Mouse (Mus musculus): ENCODE measurements around the gene Crcp. TPM values are rescaled to one million over a fixed set of nuclear protein-coding genes. Genes with fewer than 3 reads are reported as not detected.

Gene Crcp
- total and polyA plus RNA-seq, 2 experiments from 2014 or later, result 34.4 to 83.0 TPM

GRCm38 (mm10) chr5:130008034-130008590 lies 21.0 kb upstream of the Crcp start:
- no peak overlapping the region for H3K4me2 ChIP-seq (ENCODE audit: low read depth, low read length)
- no peaks in the 10 kb centered on the region for H3K27me3 ChIP-seq (ENCODE audit: insufficient read depth, low read length)
- H3K9me3 ChIP-seq (ENCODE audit: low read length), result no peaks in the 10 kb centered on the region
- no peaks in the 10 kb centered on the region for H3K4me1 ChIP-seq (ENCODE audit: insufficient read depth, low read length)
- H3K27ac ChIP-seq, result no peak overlapping the region
- 79% methylated on average over 6 of the region's 6 CpGs for WGBS
- H3K36me3 ChIP-seq (ENCODE audit: insufficient read depth, low read length), result peaks cover 11% of the 10 kb centered on the region; the same call in 1 of the 2 replicates
- no peak overlapping the region for H3K9ac ChIP-seq (replicated peaks; ENCODE audit: low read length)
- no peak for DNase-seq (ENCODE audit: low spot score)
- no peak for TF ChIP-seq CTCF (IDR thresholded peaks at IDR 0.05; ENCODE audit: low read depth)
- no peak overlapping the region for H3K4me3 ChIP-seq (ENCODE audit: low read length)
- no peak for ATAC-seq

GRCm38 (mm10) chr5:130009784-130010183 lies 19.3 kb upstream of the Crcp start:
- Histone ChIP-seq H3K4me3 (ENCODE audit: low read length) (no peak overlapping the region), H3K27ac (no peak overlapping the region), H3K4me2 (ENCODE audit: low read depth, low read length) (no peak overlapping the region), H3K36me3 (ENCODE audit: insufficient read depth, low read length) (peaks cover 13% of the 10 kb centered on the region; the same call in 1 of the 2 replicates), H3K9me3 (ENCODE audit: low read length) (no peaks in the 10 kb centered on the region), H3K27me3 (ENCODE audit: insufficient read depth, low read length) (no peaks in the 10 kb centered on the region), H3K4me1 (ENCODE audit: insufficient read depth, low read length) (no peaks in the 10 kb centered on the region), H3K9ac (replicated peaks; ENCODE audit: low read length) (no peak overlapping the region)
- ATAC-seq, result no peak
- no peak for DNase-seq (ENCODE audit: low spot score)
- no peak for TF ChIP-seq CTCF (IDR thresholded peaks at IDR 0.05; ENCODE audit: low read depth)
- WGBS, result 95% methylated on average over 4 of the region's 4 CpGs

- Histone ChIP-seq H3K4me2 (ENCODE audit: low read depth, low read length) (no peak overlapping the region), H3K4me3 (ENCODE audit: low read length) (no peak overlapping the region), H3K27me3 (ENCODE audit: insufficient read depth, low read length) (no peaks in the 10 kb centered on the region), H3K9ac (replicated peaks; ENCODE audit: low read length) (no peak overlapping the region), H3K4me1 (ENCODE audit: insufficient read depth, low read length) (no peaks in the 10 kb centered on the region), H3K9me3 (ENCODE audit: low read length) (no peaks in the 10 kb centered on the region), H3K27ac (no peak overlapping the region), H3K36me3 (ENCODE audit: insufficient read depth, low read length) (peaks cover 13% of the 10 kb centered on the region; the same call in 1 of the 2 replicates)
- no peak for ATAC-seq
- no peak for DNase-seq (ENCODE audit: low spot score)
- WGBS, result 94% methylated on average over 5 of the region's 5 CpGs
- TF ChIP-seq CTCF (IDR thresholded peaks at IDR 0.05; ENCODE audit: low read depth), result peak; percentile 54
Observed at GRCm38 (mm10) chr5:130010961-130011360, 18.1 kb upstream of the Crcp start.

GRCm38 (mm10) chr5:130015104-130015503 lies 14.0 kb upstream of the Crcp start:
- 98% methylated on average over 3 of the region's 3 CpGs for WGBS
- H3K4me3 ChIP-seq (ENCODE audit: low read length), result no peak overlapping the region
- no peak overlapping the region for H3K27ac ChIP-seq
- TF ChIP-seq CTCF (IDR thresholded peaks at IDR 0.05; ENCODE audit: low read depth), result peak; percentile 28; the same call in 1 of the 2 replicates
- H3K27me3 ChIP-seq (ENCODE audit: insufficient read depth, low read length), result no peaks in the 10 kb centered on the region
- peaks cover 13% of the 10 kb centered on the region; the same call in 1 of the 2 replicates for H3K36me3 ChIP-seq (ENCODE audit: insufficient read depth, low read length)
- H3K9ac ChIP-seq (replicated peaks; ENCODE audit: low read length), result no peak overlapping the region
- H3K9me3 ChIP-seq (ENCODE audit: low read length), result no peaks in the 10 kb centered on the region
- ATAC-seq, result no peak
- no peaks in the 10 kb centered on the region for H3K4me1 ChIP-seq (ENCODE audit: insufficient read depth, low read length)
- DNase-seq (ENCODE audit: low spot score), result no peak
- no peak overlapping the region for H3K4me2 ChIP-seq (ENCODE audit: low read depth, low read length)

GRCm38 (mm10) chr5:130019461-130019860 lies 9.6 kb upstream of the Crcp start:
- no peak for DNase-seq (ENCODE audit: low spot score)
- Histone ChIP-seq H3K9me3 (ENCODE audit: low read length) (no peaks in the 10 kb centered on the region), H3K4me2 (ENCODE audit: low read depth, low read length) (no peak overlapping the region), H3K27ac (no peak overlapping the region), H3K4me3 (ENCODE audit: low read length) (no peak overlapping the region), H3K36me3 (ENCODE audit: insufficient read depth, low read length) (no peaks in the 10 kb centered on the region; the same call in 1 of the 2 replicates), H3K4me1 (ENCODE audit: insufficient read depth, low read length) (no peaks in the 10 kb centered on the region), H3K9ac (replicated peaks; ENCODE audit: low read length) (no peak overlapping the region), H3K27me3 (ENCODE audit: insufficient read depth, low read length) (no peaks in the 10 kb centered on the region)
- TF ChIP-seq CTCF (IDR thresholded peaks at IDR 0.05; ENCODE audit: low read depth), result no peak
- 80% methylated on average over 8 of the region's 8 CpGs for WGBS
- no peak for ATAC-seq

GRCm38 (mm10) chr5:130021361-130021966 lies 7.6 kb upstream of the Crcp start:
- 45% methylated on average over 5 of the region's 5 CpGs for WGBS
- DNase-seq (ENCODE audit: low spot score) (peak; percentile 23), ATAC-seq (no peak)
- no peak for TF ChIP-seq CTCF (IDR thresholded peaks at IDR 0.05; ENCODE audit: low read depth)
- Histone ChIP-seq H3K4me1 (ENCODE audit: insufficient read depth, low read length) (no peaks in the 10 kb centered on the region), H3K9me3 (ENCODE audit: low read length) (no peaks in the 10 kb centered on the region), H3K4me2 (ENCODE audit: low read depth, low read length) (no peak overlapping the region), H3K4me3 (ENCODE audit: low read length) (no peak overlapping the region), H3K36me3 (ENCODE audit: insufficient read depth, low read length) (no peaks in the 10 kb centered on the region), H3K27me3 (ENCODE audit: insufficient read depth, low read length) (no peaks in the 10 kb centered on the region), H3K27ac (peak overlapping the region; percentile 34; the same call in 1 of the 2 replicates), H3K9ac (replicated peaks; ENCODE audit: low read length) (no peak overlapping the region)

- H3K9me3 ChIP-seq (ENCODE audit: low read length), result no peaks in the 10 kb centered on the region
- ATAC-seq, result no peak
Observed at GRCm38 (mm10) chr5:130022366-130022765, 6.7 kb upstream of the Crcp start.

More at GRCm38 (mm10) chr5:130022366-130022765, 6.7 kb upstream of the Crcp start:
- 78% methylated on average over 7 of the region's 7 CpGs for WGBS
- H3K4me3 ChIP-seq (ENCODE audit: low read length), result no peak overlapping the region
- no peak overlapping the region for H3K4me2 ChIP-seq (ENCODE audit: low read depth, low read length)
- no peak for TF ChIP-seq CTCF (IDR thresholded peaks at IDR 0.05; ENCODE audit: low read depth)
- H3K27me3 ChIP-seq (ENCODE audit: insufficient read depth, low read length), result no peaks in the 10 kb centered on the region
- H3K4me1 ChIP-seq (ENCODE audit: insufficient read depth, low read length), result no peaks in the 10 kb centered on the region
- no peaks in the 10 kb centered on the region for H3K36me3 ChIP-seq (ENCODE audit: insufficient read depth, low read length)
- no peak overlapping the region for H3K9ac ChIP-seq (replicated peaks; ENCODE audit: low read length)
- DNase-seq (ENCODE audit: low spot score), result no peak
- no peak overlapping the region for H3K27ac ChIP-seq
